Mouse (Mus musculus): ENCODE measurements at regions not wholly inside any gene's neighbourhood (a gene's known extent, or its start where the extent isn't known, plus 50 kb on each side); places are given as distances from the start of the nearest gene placed in this dataset.

DNA sequence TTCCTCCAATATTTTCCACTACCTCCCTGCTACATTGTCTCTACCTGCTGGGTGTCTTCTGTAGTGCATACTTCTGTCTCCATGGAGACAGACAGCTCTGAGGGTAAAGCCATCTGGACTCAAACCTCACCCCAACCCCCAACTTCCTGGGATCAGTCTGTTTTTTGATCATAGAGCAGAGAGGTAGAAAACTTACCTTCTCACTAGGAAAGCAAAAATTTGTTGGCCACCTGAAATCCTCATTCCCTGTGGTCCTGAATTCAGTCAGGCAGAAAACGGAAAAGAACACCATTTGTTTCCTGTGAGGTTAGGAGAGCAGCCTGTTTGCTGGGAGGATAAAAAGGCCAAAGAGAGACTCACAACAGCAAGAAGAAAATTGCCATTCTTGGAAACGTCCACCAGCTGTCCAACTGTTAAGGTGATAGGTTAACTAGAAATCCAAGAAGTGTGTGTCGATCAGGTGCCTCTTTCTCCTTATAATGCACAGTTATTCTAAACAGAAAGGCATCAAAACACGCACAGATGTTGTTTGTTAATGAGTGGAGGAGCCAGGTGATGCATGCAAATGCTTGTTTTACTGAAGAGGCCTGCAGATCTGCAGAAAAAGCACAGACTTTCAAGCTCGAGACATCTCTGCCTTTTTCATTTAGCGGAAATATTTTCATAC is 173.7 kb upstream of the Nbea start:
- Histone ChIP-seq H3K27ac (ENCODE audit: low read length) (no peak overlapping the region), H3K9ac (ENCODE audit: low read depth, low read length) (no peak overlapping the region), H3K9me3 (ENCODE audit: control insufficient read depth, low read length) (no peaks in the 10 kb centered on the region), H3K4me1 (ENCODE audit: control insufficient read depth, insufficient read depth, low read length) (no peaks in the 10 kb centered on the region), H3K27me3 (replicated peaks; ENCODE audit: control insufficient read depth, insufficient read depth, low read length) (no peaks in the 10 kb centered on the region), H3K36me3 (ENCODE audit: control insufficient read depth, insufficient read depth, low read length) (no peaks in the 10 kb centered on the region), H3K4me2 (ENCODE audit: low read depth, low read length) (no peak overlapping the region), H3K4me3 (ENCODE audit: low read length) (no peak overlapping the region)
- WGBS = 61% methylated on average over 6 of the region's 6 CpGs
- ATAC-seq = no peak

- no peak for ATAC-seq
Measured at GRCm38 (mm10) chr3:56356163-56356882, 172.8 kb upstream of the Nbea start.

More at GRCm38 (mm10) chr3:56356163-56356882, 172.8 kb upstream of the Nbea start:
- Histone ChIP-seq H3K27me3 (replicated peaks; ENCODE audit: control insufficient read depth, insufficient read depth, low read length) (no peaks in the 10 kb centered on the region), H3K4me3 (ENCODE audit: low read length) (no peak overlapping the region), H3K36me3 (ENCODE audit: control insufficient read depth, insufficient read depth, low read length) (no peaks in the 10 kb centered on the region), H3K27ac (ENCODE audit: low read length) (no peak overlapping the region), H3K9me3 (ENCODE audit: control insufficient read depth, low read length) (no peaks in the 10 kb centered on the region), H3K4me1 (ENCODE audit: control insufficient read depth, insufficient read depth, low read length) (no peaks in the 10 kb centered on the region), H3K9ac (ENCODE audit: low read depth, low read length) (no peak overlapping the region), H3K4me2 (ENCODE audit: low read depth, low read length) (no peak overlapping the region)
- 84% methylated on average over 5 of the region's 5 CpGs for WGBS

All from intestine, embryonic 16.5 days (tissue).